Mouse (Mus musculus): ENCODE measurements at regions not wholly inside any gene's neighbourhood (a gene's known extent, or its start where the extent isn't known, plus 50 kb on each side); places are given as distances from the start of the nearest gene placed in this dataset.

DNA sequence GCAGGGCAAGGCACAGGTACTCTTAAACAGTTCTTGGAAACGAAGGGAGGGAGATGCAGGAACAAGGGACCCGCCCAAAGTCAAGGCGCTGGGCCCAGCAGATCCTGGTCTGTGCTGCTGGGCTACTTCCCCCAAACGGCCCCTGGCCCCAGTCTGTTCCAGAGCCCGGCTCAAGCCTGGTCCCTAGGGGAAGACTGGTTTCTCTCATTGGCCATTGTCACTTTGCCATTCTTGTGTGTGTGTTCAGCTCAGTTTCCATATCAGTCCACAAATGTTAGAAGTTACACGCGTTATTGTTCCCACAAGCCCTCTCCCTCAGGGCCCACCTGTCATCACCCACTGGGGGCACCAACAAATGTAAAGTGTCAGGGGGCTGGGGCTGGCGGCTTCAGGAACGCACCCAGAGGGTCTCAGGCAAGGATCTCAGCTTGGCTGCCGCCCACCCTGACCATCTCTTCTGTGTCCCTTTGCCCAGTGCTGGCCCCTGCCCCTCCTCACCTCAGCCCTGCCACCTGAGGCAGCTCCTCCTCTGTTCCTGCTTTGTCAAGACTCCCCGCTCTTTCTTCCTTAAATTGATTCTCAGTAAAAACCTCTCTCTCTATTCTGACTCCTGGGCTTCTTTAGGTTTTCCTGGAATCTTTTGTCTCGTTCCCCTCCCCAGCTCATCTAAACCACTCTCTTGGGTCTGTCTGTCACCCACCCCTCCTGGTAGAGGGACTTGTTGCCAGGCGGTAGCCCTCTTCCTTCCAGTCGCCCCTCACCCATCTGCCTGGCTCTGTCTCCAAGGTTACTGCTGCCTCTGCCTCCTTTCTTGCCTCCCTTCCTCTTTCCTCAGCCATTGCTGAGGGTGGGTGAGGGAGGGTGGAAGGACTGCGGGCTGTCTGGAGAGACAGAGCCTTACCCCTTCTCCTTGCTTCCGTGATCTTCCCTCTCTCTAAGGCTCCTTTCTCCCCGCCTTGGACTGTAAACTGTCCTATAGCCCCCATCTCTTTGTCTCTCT is 69.2 kb upstream of the 4931429L15Rik start:
- in situ Hi-C loops (cut with MboI, MseI), result loop anchor here (25.0 kb wide), 1 partner anchor 1323 kb away; no protein-coding TSS in a partner anchor

DNA sequence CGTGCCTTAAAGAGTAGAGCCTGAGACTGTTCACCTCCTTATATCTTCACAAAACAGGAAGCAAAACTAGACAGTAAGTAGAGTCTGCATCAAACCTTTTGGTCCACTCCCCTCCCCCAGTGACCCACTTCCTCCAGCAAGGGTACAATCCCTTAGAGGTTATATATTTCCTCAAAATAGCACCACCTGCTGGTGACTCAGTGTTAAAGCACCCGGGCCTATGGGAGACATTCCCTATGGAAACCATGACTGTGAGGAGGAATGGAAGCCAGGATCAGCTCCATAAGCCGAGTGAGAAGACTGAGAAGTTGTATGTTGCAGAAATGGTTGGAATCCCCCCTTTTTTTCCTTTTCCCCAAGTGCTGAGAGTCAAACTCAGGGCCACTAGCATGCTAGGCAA is 66.5 kb upstream of the 4931429L15Rik start:
- in situ Hi-C loops (cut with MboI, MseI), result loop anchor here (25.0 kb wide), 1 partner anchor 1326 kb away; no protein-coding TSS in a partner anchor

DNA sequence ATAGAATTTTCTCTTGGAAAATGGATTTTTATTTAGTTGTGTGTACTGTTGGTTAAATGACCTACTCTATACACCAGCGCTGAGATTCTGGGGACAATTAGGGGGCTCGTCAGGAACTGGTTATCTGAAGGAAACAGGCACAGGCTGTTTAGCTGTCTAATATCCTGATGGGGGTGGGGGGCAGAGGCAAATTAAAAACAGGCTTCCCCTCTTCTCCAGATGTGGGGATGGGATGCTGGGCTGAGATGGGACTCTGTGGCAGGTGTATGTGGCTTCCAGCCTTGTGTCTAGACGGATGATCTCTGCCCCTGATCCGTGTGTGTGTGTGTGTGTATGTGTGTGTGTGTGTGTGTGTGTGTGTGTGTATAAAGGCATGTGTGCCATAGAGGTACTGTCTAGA is 61.6 kb upstream of the 4931429L15Rik start:
- in situ Hi-C loops (cut with MboI, MseI), result loop anchor here (25.0 kb wide), 1 partner anchor 1331 kb away; no protein-coding TSS in a partner anchor

DNA sequence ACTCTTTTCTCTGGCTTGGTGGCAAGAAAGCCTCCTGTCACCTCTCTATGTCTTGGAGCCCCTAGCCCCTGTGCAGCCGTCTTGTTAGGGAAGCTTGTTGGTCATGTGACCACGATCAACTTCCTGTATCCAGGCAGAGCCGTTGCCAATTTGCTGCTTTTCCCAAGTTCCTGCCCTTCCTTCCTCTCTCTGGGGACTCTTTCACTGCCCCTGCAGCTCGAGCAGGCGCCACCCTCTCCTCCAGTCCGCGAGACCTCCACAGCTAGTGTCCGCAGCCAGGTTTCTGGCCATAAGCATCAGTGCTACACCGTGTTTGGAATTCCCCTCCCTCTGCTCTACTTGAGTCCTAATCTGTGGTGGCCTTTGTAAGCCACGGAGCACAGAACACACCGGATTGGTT is 59.7 kb upstream of the 4931429L15Rik start:
- in situ Hi-C loops (cut with MboI, MseI), result loop anchor here (25.0 kb wide), 1 partner anchor 1333 kb away; no protein-coding TSS in a partner anchor

DNA sequence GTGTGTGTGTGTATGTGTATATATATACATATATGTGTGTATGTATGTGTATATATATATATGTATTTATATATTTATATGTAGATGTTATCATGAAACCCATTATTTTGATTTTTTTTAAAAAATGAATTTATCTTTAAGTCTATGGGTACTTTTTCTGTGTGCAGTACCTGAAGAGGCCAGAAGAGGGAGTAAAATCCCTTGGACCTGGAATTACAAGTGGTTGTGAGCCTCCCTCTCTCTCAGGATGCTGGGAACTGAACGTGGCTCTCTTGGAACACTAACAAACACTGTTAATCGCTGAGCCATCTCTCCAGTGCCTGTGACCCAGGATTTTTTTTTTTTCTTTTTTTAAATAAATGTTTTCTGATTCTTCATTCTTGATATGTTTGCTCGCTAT is 58.6 kb upstream of the 4931429L15Rik start:
- in situ Hi-C loops (cut with MboI, MseI), result loop anchor here (25.0 kb wide), 1 partner anchor 1334 kb away; no protein-coding TSS in a partner anchor
